Mouse (Mus musculus) MEL (cell line): Measurements from ENCODE around the gene Izumo4. TPM values are rescaled to one million over a fixed set of nuclear protein-coding genes. Genes with fewer than 3 reads are reported as not detected.

Source experiments
- DNase-seq: peaks from one replicate; pipeline ENCODE4 v3.0.0; 2011; ENCODE audit warnings: low read depth, low spot score
- H3K27ac ChIP-seq: 2 replicates; pipeline ENCODE4 v1.5.1; 2012; ENCODE audit warnings: low read depth, mild to moderate bottlenecking, control low read depth, low read length, moderate library complexity; ENCODE audit not compliant: control insufficient read depth
- H3K27me3 ChIP-seq, 2 experiments: fragments of 150-350 bp in 1 of 2; sonication (generic) in 1 of 2; 2 replicates each; pipeline ENCODE4 v1.6.1; 2012; ENCODE audit warnings: low read length in 2 of 2, mild to moderate bottlenecking in 2 of 2, improper control_type of control experiment in 1 of 2, moderate library complexity in 1 of 2; ENCODE audit not compliant: insufficient read depth in 2 of 2, control insufficient read depth in 1 of 2
- H3K36me3 ChIP-seq, 2 experiments: 2 replicates each; pipeline ENCODE4 v1.6.1; 2012 to 2014; ENCODE audit warnings: low read length in 2 of 2, improper control_type of control experiment in 1 of 2, inconsistent platforms in 1 of 2, mild to moderate bottlenecking in 1 of 2; ENCODE audit not compliant: insufficient read depth in 2 of 2, control insufficient read depth in 1 of 2
- H3K4me1 ChIP-seq, 2 experiments: fragments of 150-350 bp in 1 of 2; sonication (generic) in 1 of 2; 2 replicates each; pipeline ENCODE4 v1.6.1; 2012; ENCODE audit warnings: low read length in 2 of 2, improper control_type of control experiment in 1 of 2, mild to moderate bottlenecking in 1 of 2; ENCODE audit not compliant: insufficient read depth in 2 of 2, control insufficient read depth in 1 of 2
- H3K4me3 ChIP-seq, 2 experiments: fragments of 150-350 bp in 1 of 2; sonication (generic) in 1 of 2; 2 replicates each; pipeline ENCODE4 v1.5.1; 2012; ENCODE audit warnings: low read depth in 2 of 2, low read length in 2 of 2, mild to moderate bottlenecking in 2 of 2, moderate library complexity in 2 of 2, control low read depth in 1 of 2, improper control_type of control experiment in 1 of 2; ENCODE audit not compliant: control insufficient read depth in 1 of 2, insufficient read depth in 1 of 2
- H3K79me2 ChIP-seq: 2 replicates; pipeline ENCODE4 v1.6.1; 2012; ENCODE audit warnings: mild to moderate bottlenecking, low read length, moderate library complexity; ENCODE audit not compliant: control insufficient read depth, poor library complexity, insufficient read depth
- H3K9ac ChIP-seq: 2 replicates; pipeline ENCODE4 v1.6.1; 2012; ENCODE audit warnings: low read depth, mild to moderate bottlenecking, control low read depth, low read length, moderate library complexity; ENCODE audit not compliant: control insufficient read depth, poor library complexity, severe bottlenecking
- H3K9me3 ChIP-seq: fragments of 150-350 bp; sonication (generic); replicated peaks from 2 replicates; pipeline ENCODE4 v1.6.1; 2012; ENCODE audit warnings: mild to moderate bottlenecking, low read length, improper control_type of control experiment, moderate library complexity; ENCODE audit not compliant: insufficient read depth
- BHLHE40 ChIP-seq: IDR thresholded peaks from 2 replicates; pipeline ENCODE4 v1.6.1; 2012; ENCODE audit warnings: low read depth, mild to moderate bottlenecking, inconsistent platforms, low read length, improper control_type of control experiment, borderline replicate concordance
- EP300 ChIP-seq, 2 experiments: IDR thresholded peaks; 2 replicates each; pipeline ENCODE4 v1.6.1; 2011; ENCODE audit warnings: improper control_type of control experiment in 2 of 2, low read length in 2 of 2, low read depth in 1 of 2, mild to moderate bottlenecking in 1 of 2
- ETS1 ChIP-seq: IDR thresholded peaks from 2 replicates; pipeline ENCODE4 v1.6.1; 2012; ENCODE audit warnings: low read depth, mild to moderate bottlenecking, inconsistent platforms, low read length, improper control_type of control experiment, moderate library complexity
- MXI1 ChIP-seq: IDR thresholded peaks from 2 replicates; pipeline ENCODE4 v1.6.1; 2011; ENCODE audit warnings: mild to moderate bottlenecking, low read depth, low read length, improper control_type of control experiment
- MYC ChIP-seq: IDR thresholded peaks from 2 replicates; pipeline ENCODE4 v1.6.1; 2011; ENCODE audit warnings: low read depth, mild to moderate bottlenecking, low read length, improper control_type of control experiment, moderate library complexity
- POLR2A ChIP-seq, 2 experiments: IDR thresholded peaks; 2 replicates each; pipeline ENCODE4 v1.6.1; 2011 to 2012; ENCODE audit warnings: low read length in 2 of 2, mild to moderate bottlenecking in 2 of 2, control low read depth in 1 of 2, improper control_type of control experiment in 1 of 2, low read depth in 1 of 2, moderate library complexity in 1 of 2; ENCODE audit not compliant: control insufficient read depth in 1 of 2, insufficient read depth in 1 of 2, poor library complexity in 1 of 2
- TAL1 ChIP-seq: IDR thresholded peaks from 2 replicates; pipeline ENCODE4 v1.6.1; 2012; ENCODE audit warnings: mild to moderate bottlenecking, inconsistent platforms, low read length, moderate library complexity, mixed read lengths
- TBP ChIP-seq: IDR thresholded peaks from 2 replicates; pipeline ENCODE4 v1.8.0; 2011; ENCODE audit warnings: low read depth, low read length, improper control_type of control experiment
- USF1 ChIP-seq: IDR thresholded peaks from 2 replicates; pipeline ENCODE4 v1.6.1; 2014; ENCODE audit warnings: low read depth, mild to moderate bottlenecking, inconsistent platforms, low read length, improper control_type of control experiment, moderate library complexity
- ZC3H11A ChIP-seq: IDR thresholded peaks from 2 replicates; pipeline ENCODE4 v1.6.1; 2012; ENCODE audit warnings: low read depth, mild to moderate bottlenecking, inconsistent platforms, low read length, improper control_type of control experiment
- ZKSCAN1 ChIP-seq: IDR thresholded peaks from 2 replicates; pipeline ENCODE4 v1.6.1; 2012; ENCODE audit warnings: low read depth, mild to moderate bottlenecking, inconsistent platforms, low read length, improper control_type of control experiment, moderate library complexity
- ZMIZ1 ChIP-seq: IDR thresholded peaks from 2 replicates; pipeline ENCODE4 v1.6.1; 2012; ENCODE audit warnings: low read depth, mild to moderate bottlenecking, inconsistent platforms, low read length, improper control_type of control experiment, moderate library complexity
- ZNF384 ChIP-seq: IDR thresholded peaks from 2 replicates; pipeline ENCODE4 v1.6.1; 2012; ENCODE audit warnings: low read depth, mild to moderate bottlenecking, inconsistent platforms, low read length, improper control_type of control experiment
- polyA plus RNA-seq, 2 experiments: library from polyadenylated mRNA; stranded (reverse) in 1 of 2; unstranded in 1 of 2; fragments of >175 nt in 1 of 2; fragments of >200 nt in 1 of 2; gene quantifications; 2 replicates each; pipeline versions ENCODE4 v1.2.1 to v1.2.4; 2012; ENCODE audit warnings: low replicate concordance in 2 of 2, low read depth in 1 of 2; ENCODE audit not compliant: insufficient read length in 2 of 2, insufficient read depth in 1 of 2, missing spikeins in 1 of 2
- total RNA-seq: library from RNA; depleted of rRNA; stranded (reverse); fragments of 300-350 nt; gene quantifications from 2 replicates; pipeline ENCODE4 v1.2.3, GENCODE M21; 2012

Gene Izumo4
- total and polyA plus RNA-seq, 3 experiments, result 1.0 to 3.8 TPM; not detected in 1

DNA sequence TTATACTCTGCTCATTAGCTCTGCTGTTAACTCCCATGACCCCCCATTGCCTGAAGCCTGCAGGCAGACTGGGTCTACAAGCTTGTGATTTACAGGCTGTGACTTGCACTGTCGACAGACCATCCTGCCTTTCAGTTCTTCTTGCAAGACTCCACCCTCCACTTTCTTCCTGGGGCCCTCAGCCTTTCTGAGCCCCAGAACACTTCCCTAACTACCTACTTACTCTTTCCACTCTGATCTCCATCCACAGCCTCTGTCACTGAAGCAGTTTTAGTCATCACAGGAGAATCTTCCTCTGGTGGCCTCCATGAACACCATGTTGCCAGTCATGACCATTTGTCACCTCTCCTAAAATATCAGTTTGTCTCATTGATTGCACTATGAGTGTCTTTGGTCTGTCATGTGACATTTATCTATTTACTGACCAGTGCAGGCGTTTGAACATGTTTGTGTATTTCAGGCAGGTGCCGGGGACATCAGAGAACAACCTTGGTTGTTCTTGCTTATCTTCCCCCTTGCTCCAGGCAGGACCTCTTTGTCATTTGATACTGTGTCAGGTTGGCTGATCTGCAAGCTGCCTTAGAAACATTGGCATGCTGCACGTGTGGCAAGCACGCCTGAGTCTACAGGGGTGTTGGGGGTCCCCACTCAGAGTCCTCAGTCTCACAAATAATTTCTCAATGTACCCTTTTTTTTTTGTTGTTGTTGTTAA is 38.3 kb upstream of the Izumo4 start:
- Histone ChIP-seq H3K9ac (peak overlapping the region; percentile 61), H3K79me2 (no peaks in the 10 kb centered on the region; the same call in 1 of the 2 replicates), H3K27ac (peak overlapping the region; percentile 50), H3K27me3 (no peaks in the 10 kb centered on the region), H3K36me3 (peaks cover 0 to 14% of the 10 kb centered on the region in 2 experiments; a peak in 3 of 4 replicates), H3K9me3 (no peaks in the 10 kb centered on the region), H3K4me1 (peaks cover 5 to 26% of the 10 kb centered on the region in 2 experiments), H3K4me3 (no peak overlapping the region)
- peak; percentile 71; the same call in 1 of the 2 replicates for TF ChIP-seq BHLHE40
- TF ChIP-seq MYC, result peak; percentile 63; the same call in 1 of the 2 replicates
- no peak for TF ChIP-seq POLR2A (IDR thresholded peaks at IDR 0.05; ENCODE audit: control insufficient read depth in 1 of 2, insufficient read depth in 1 of 2, low read depth in 1 of 2, low read length in 2 of 2, poor library complexity in 1 of 2)
- TF ChIP-seq USF1, result peak; percentile 54; the same call in 1 of the 2 replicates
- TF ChIP-seq ZC3H11A, result no peak
- peak; percentile 33 for TF ChIP-seq TAL1
- peak; percentile 83; the same call in 1 of the 2 replicates for TF ChIP-seq MXI1
- no peak for TF ChIP-seq ZMIZ1
- TF ChIP-seq EP300 (IDR thresholded peaks at IDR 0.05; ENCODE audit: low read depth in 1 of 2, low read length in 2 of 2), result no peak
- peak; percentile 62 for DNase-seq

DNA sequence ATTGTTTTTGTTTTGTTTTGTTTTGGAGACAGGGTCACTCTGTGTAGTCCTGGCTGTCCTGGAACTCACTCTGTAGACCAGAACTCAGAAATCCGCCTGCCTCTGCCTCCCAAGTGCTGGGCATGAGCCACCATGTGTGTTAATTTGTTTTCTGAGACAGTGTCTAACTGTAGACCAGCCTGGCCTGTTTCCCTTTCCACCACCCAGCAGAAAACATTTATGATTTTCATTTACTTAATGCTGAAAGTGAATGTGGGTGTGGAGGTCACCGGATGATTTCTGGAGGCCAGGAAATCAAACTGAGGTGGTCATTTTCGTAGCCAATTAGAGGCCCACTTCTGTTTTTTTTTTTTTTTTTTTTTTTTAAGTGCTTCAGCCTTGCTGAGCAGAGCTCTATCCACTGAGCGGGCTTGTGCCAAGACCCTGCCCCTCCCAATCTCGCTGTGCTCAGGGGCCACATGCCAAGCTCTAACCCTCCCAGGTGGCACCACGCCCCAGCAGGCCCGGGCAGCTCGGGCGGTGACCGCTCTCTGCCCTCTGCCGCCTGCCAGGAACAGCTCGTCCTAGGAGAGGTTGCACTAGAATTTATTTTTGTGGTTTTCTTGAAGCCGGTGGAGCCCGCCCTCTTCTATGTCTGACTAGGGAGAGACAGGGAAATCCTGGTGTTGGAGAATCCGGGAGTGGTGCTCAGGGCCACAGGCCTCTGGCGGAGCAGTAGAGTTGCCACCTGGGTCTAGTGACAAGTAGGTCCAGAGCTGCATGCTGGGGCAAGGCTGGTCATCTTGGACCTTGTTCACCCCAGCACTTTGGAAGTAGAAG is 37.6 kb upstream of the Izumo4 start:
- DNase-seq, result peak; percentile 64
- TF ChIP-seq ZKSCAN1 (no peak), ZNF384 (peak; percentile 95), MXI1 (peak; percentile 57; the same call in 1 of the 2 replicates), TBP (no peak), ETS1 (0 out of 2 replicates have a peak, but pooled peaks have one; percentile 10)
- Histone ChIP-seq H3K4me1 (peaks cover 5 to 24% of the 10 kb centered on the region in 2 experiments), H3K36me3 (peaks cover 0 to 14% of the 10 kb centered on the region in 2 experiments), H3K9me3 (no peaks in the 10 kb centered on the region), H3K4me3 (peak overlapping the region; percentile 6 to 30), H3K27me3 (no peaks in the 10 kb centered on the region), H3K79me2 (no peaks in the 10 kb centered on the region; the same call in 1 of the 2 replicates), H3K27ac (peak overlapping the region; percentile 50), H3K9ac (peak overlapping the region; percentile 61)
